ENCODE assay signal across 18 mouse cellular contexts in the genomic region with DNA sequence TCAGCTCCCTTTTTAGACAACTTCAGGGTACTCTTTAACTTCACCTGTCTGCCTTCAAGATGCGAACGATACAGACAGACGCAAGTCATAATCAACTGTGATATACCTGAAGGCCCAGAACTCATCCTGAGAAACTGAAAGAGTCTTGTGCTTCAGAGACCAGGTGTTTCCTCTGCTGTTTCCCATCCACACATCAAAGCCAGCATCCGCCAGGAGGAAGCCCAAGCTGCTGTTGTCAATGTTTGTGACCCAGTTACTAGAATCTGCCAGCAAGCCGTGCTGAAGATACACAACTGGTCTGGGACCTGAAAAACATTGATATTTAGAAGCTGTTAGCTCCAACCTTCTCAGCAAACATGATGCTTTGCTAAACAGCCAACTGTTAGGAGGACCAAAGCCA. TPM values are rescaled to one million over a fixed set of nuclear protein-coding genes. Genes with fewer than 3 reads are reported as not detected.
DNase-seq lines count a peak whose midpoint lies in the region; ATAC-seq and TF ChIP-seq lines count a peak whose summit lies in the region.
"Had no signal": no experiment of that assay in that cellular context is flagged by ENCODE, and none has a peak within 500 bp of the region (broad histone marks: within the 10 kb centered on the region; RNA-seq: fewer than 3 reads in every experiment).

No protein-coding gene starts in this region.

- no peak overlapping the region for H3K4me2 ChIP-seq in heart, embryonic 11.5 days
- H3K4me2 ChIP-seq in hindbrain, embryonic 13.5 days: no peak overlapping the region
- H3K4me2 ChIP-seq: limb, embryonic 15.5 days; neural tube, embryonic 15.5 days had no signal

- H3K27ac ChIP-seq in heart, embryonic 11.5 days (ENCODE audit: low read depth, low read length): no peak overlapping the region
- peak overlapping the region; percentile 2; the same call in 1 of the 2 replicates for H3K27ac ChIP-seq in spleen, adult 2 months (ENCODE audit: insufficient read depth, low read length)
- H3K27ac ChIP-seq in hindbrain, embryonic 13.5 days: no peak overlapping the region
- H3K27ac ChIP-seq: limb, embryonic 15.5 days; neural tube, embryonic 15.5 days had no signal

- no peak for TF ChIP-seq POLR2A in spleen, adult 2 months (IDR thresholded peaks at IDR 0.05; ENCODE audit: low read depth, low read length)

- WGBS in heart, embryonic 11.5 days (ENCODE audit: insufficient replicate concordance): 81% methylated on average over 5 of the region's 5 CpGs
- 51% methylated on average over 5 of the region's 5 CpGs for WGBS in spleen, adult 2 months
- 93% methylated on average over 5 of the region's 5 CpGs for WGBS in hindbrain, embryonic 13.5 days

- H3K4me1 ChIP-seq in heart, embryonic 11.5 days (ENCODE audit: control insufficient read depth, insufficient read depth, low read length): no peaks in the 10 kb centered on the region
- H3K4me1 ChIP-seq in spleen, adult 2 months (ENCODE audit: control insufficient read depth, insufficient read depth, insufficient read length): peaks cover 13% of the 10 kb centered on the region
- no peaks in the 10 kb centered on the region for H3K4me1 ChIP-seq in hindbrain, embryonic 13.5 days (replicated peaks)
- H3K4me1 ChIP-seq: limb, embryonic 15.5 days; neural tube, embryonic 15.5 days had no signal

- no peak overlapping the region for H3K4me3 ChIP-seq in heart, embryonic 11.5 days (ENCODE audit: low read depth, low read length)
- no peak overlapping the region for H3K4me3 ChIP-seq in spleen, adult 2 months (ENCODE audit: extremely low read depth, insufficient read depth, insufficient read length)
- H3K4me3 ChIP-seq in hindbrain, embryonic 13.5 days: no peak overlapping the region
- H3K4me3 ChIP-seq: limb, embryonic 15.5 days; neural tube, embryonic 15.5 days had no signal

- no peaks in the 10 kb centered on the region for H3K27me3 ChIP-seq in heart, embryonic 11.5 days (ENCODE audit: control insufficient read depth, insufficient read depth, low read length)
- no peaks in the 10 kb centered on the region for H3K27me3 ChIP-seq in spleen, adult 2 months (ENCODE audit: control insufficient read depth, insufficient read depth, low read length)
- H3K27me3 ChIP-seq in splenic B cell, adult 2 months (ENCODE audit: control insufficient read depth, insufficient read depth, low read length, poor library complexity, severe bottlenecking): no peaks in the 10 kb centered on the region
- no peaks in the 10 kb centered on the region for H3K27me3 ChIP-seq in hindbrain, embryonic 13.5 days
- H3K27me3 ChIP-seq: limb, embryonic 15.5 days; neural tube, embryonic 15.5 days had no signal

- H3K9ac ChIP-seq in heart, embryonic 11.5 days (ENCODE audit: low read depth, low read length): no peak overlapping the region
- H3K9ac ChIP-seq in hindbrain, embryonic 13.5 days: no peak overlapping the region
- H3K9ac ChIP-seq: limb, embryonic 15.5 days; neural tube, embryonic 15.5 days had no signal

- H3K9me3 ChIP-seq in heart, embryonic 11.5 days (replicated peaks; ENCODE audit: control insufficient read depth, low read length): no peaks in the 10 kb centered on the region
- no peaks in the 10 kb centered on the region for H3K9me3 ChIP-seq in hindbrain, embryonic 13.5 days
- H3K9me3 ChIP-seq: limb, embryonic 15.5 days; neural tube, embryonic 15.5 days had no signal

- H3K36me3 ChIP-seq in heart, embryonic 11.5 days (ENCODE audit: control insufficient read depth, insufficient read depth, low read length): 0 out of 2 replicates have a peak, but pooled peaks cover 3% of the 10 kb centered on the region
- peaks cover 11% of the 10 kb centered on the region; the same call in 1 of the 2 replicates for H3K36me3 ChIP-seq in spleen, adult 2 months (ENCODE audit: control insufficient read depth, insufficient read depth, low read length)
- peaks cover 4% of the 10 kb centered on the region for H3K36me3 ChIP-seq in splenic B cell, adult 2 months (ENCODE audit: control insufficient read depth, insufficient read depth, low read length, poor library complexity, severe bottlenecking)
- peaks cover 33% of the 10 kb centered on the region for H3K36me3 ChIP-seq in hindbrain, embryonic 13.5 days

- no peak for TF ChIP-seq CTCF in spleen, adult 2 months (IDR thresholded peaks at IDR 0.05; ENCODE audit: extremely low read depth, insufficient read depth, insufficient read length, insufficient replicate concordance)

- no peak for ATAC-seq in heart, embryonic 11.5 days (replicated peaks; ENCODE audit: insufficient number of reproducible peaks, low FRiP score, low TSS enrichment)
- ATAC-seq in hindbrain, embryonic 13.5 days (ENCODE audit: low FRiP score): no peak
- ATAC-seq: forebrain, embryonic 16.5 days; intestine, embryonic 16.5 days had no signal

- DNase-seq in heart, adult 11 months: peak; percentile 90
- DNase-seq in spleen, adult 2 months (ENCODE audit: low read depth in 1 of 2, low spot score in 2 of 2): peak in 1 of 2 experiments; percentile 31
- no peak for DNase-seq in spleen, postnatal 4 days (ENCODE audit: low spot score in 2 of 2)
- peak; percentile 21 for DNase-seq in splenic B cell, adult 2 months (ENCODE audit: low read depth, low spot score)
- no peak for DNase-seq in adrenal gland, postnatal 10 days
- DNase-seq in frontal cortex, postnatal 36 days (ENCODE audit: low spot score in 2 of 2): no peak
- DNase-seq: adrenal gland, postnatal 14 days; cerebellum, postnatal 36 days; gastrocnemius, postnatal 10 days; kidney, postnatal 36 days; retina, postnatal 1 day had no signal

RNA-seq across cellular contexts. Expression of a gene that starts 16.6 kb away (rescaled TPM):
- polyA plus RNA-seq in heart, embryonic 11.5 days (2014; fragmentation: Nextera tagmentation; extraction: Ambion mirVana): 36.2 and 41.2 TPM in 2 replicates
- 24.7 and 30.2 TPM in 2 replicates for polyA plus RNA-seq in spleen, adult 2 months (2012; rRNA removed)
- 23.4 and 24.4 TPM in 2 replicates for polyA plus RNA-seq in hindbrain, embryonic 13.5 days (2015; fragmentation: Nextera tagmentation; extraction: Ambion mirVana)
- 100 to 1,000 TPM; 130 to 133 TPM for total RNA-seq in adrenal gland, postnatal 10 days (2021)

RNA-seq across cellular contexts. Expression of a gene that starts 35.8 kb away (rescaled TPM):
- 1.8 and 3.7 TPM in 2 replicates for polyA plus RNA-seq in heart, embryonic 11.5 days (2014; fragmentation: Nextera tagmentation; extraction: Ambion mirVana)
- 12.9 and 20.8 TPM in 2 replicates for polyA plus RNA-seq in spleen, adult 2 months (2012; rRNA removed)
- 0.23 and 0.87 TPM in 2 replicates for polyA plus RNA-seq in hindbrain, embryonic 13.5 days (2015; fragmentation: Nextera tagmentation; extraction: Ambion mirVana)
- under 1 TPM; 0.55 to 0.57 TPM for total RNA-seq in adrenal gland, postnatal 10 days (2021)
- total RNA-seq: adrenal gland, postnatal 14 days; megakaryocyte-erythroid progenitor cell, adult 5-6 weeks had no signal

RNA-seq across cellular contexts. Expression of a gene that starts 39.8 kb away (rescaled TPM):
- polyA plus RNA-seq in heart, embryonic 11.5 days (2014; fragmentation: Nextera tagmentation; extraction: Ambion mirVana): 5.6 and 6.4 TPM in 2 replicates
- 0.83 TPM in 2 replicates for polyA plus RNA-seq in spleen, adult 2 months (2012; rRNA removed)
- polyA plus RNA-seq in hindbrain, embryonic 13.5 days (2015; fragmentation: Nextera tagmentation; extraction: Ambion mirVana): 2.7 and 3.8 TPM in 2 replicates
- 1 to 10 TPM; 2.8 to 4.0 TPM for total RNA-seq in adrenal gland, postnatal 10 days (2021)

Comparison
In these comparisons a context has a peak if more than half of its experiments do, and no peak if none do; other contexts are left out.
1. DNase-seq: peak in heart, adult 11 months (single experiment) and splenic B cell, adult 2 months (single experiment); none in spleen, postnatal 4 days (0 of 2), adrenal gland, postnatal 10 days (single experiment) and frontal cortex, postnatal 36 days (0 of 2).